Mouse (Mus musculus): Measurements from ENCODE around the gene Vmn1r192. TPM values are rescaled to one million over a fixed set of nuclear protein-coding genes. Genes with fewer than 3 reads are reported as not detected.
"Not testable (repeated sequence)": the region's sequence is repeated elsewhere in the genome, so short reads cannot be mapped to it uniquely, and the experiment has no call there.

Vmn1r192 gene
- not detected in 2 replicates for polyA plus RNA-seq (2015; fragmentation: Nextera tagmentation; extraction: Ambion mirVana)

DNA sequence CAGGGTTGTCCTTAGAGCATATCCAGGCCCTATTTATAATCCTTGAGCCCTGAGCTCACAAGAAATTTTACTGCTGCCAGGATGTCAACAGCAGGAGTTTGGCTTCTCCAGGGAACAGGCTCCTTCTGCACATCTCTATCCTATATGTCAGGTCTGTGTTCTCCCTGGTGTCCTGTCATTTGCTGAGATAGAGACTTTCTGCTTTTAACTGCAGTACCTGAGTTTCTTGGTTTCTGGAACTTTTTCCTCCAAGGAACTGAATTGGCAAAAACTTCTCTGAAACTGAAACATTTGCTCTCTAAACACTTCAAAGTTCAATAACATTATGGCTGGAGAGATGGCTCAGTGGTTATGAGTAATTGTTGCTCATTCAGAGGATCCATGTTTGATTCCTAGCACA lies at the start of gene Vmn1r192:
Gene Vmn1r192 (minus strand): TSS at position 101 of the 400 bp plus-strand sequence.
- no peak within 1 kb of the TSS for H3K4me3 ChIP-seq
- no peaks in the 10 kb centered on the region for H3K36me3 ChIP-seq (ENCODE audit: poor library complexity, severe bottlenecking)
- no peak for ATAC-seq
- H3K9ac ChIP-seq, result no peak within 1 kb of the TSS
- H3K27ac ChIP-seq, result no peak within 1 kb of the TSS
- H3K27me3 ChIP-seq, result no peaks in the 10 kb centered on the region
- no peaks in the 10 kb centered on the region for H3K9me3 ChIP-seq (replicated peaks)
- H3K4me2 ChIP-seq, result no peak within 1 kb of the TSS
- no peaks in the 10 kb centered on the region for H3K4me1 ChIP-seq

DNA sequence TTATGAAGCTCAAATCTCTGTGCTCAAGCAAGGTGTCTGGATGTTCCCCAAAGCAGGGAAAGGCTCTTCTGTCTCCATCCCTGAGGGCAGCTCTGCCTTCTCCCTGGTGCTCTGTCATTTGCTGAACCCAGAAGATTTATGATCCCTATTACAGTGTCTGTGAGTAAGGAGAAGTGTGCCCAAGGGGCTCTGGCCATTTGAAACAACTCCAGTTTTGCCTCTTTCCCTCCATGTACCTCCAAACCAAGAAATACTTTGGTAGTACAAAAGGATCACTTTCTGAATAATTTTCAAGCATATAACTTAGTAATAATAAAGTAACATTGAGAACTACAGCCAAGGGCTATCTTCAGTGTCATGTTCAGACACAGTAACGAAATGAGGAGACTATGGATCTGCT lies 32.1 kb upstream of the Vmn1r192 start, which contains the start of gene Vmn1r193:
Gene Vmn1r193 (minus strand): TSS at position 101 of the 400 bp plus-strand sequence.
- not testable (repeated sequence) for H3K9ac ChIP-seq; H3K27ac ChIP-seq; H3K4me1 ChIP-seq; H3K4me3 ChIP-seq; H3K9me3 ChIP-seq (replicated peaks); H3K27me3 ChIP-seq; ATAC-seq; H3K4me2 ChIP-seq; H3K36me3 ChIP-seq (ENCODE audit: poor library complexity, severe bottlenecking)
- 89% methylated on average over 1 of the region's 1 CpGs for WGBS

DNA sequence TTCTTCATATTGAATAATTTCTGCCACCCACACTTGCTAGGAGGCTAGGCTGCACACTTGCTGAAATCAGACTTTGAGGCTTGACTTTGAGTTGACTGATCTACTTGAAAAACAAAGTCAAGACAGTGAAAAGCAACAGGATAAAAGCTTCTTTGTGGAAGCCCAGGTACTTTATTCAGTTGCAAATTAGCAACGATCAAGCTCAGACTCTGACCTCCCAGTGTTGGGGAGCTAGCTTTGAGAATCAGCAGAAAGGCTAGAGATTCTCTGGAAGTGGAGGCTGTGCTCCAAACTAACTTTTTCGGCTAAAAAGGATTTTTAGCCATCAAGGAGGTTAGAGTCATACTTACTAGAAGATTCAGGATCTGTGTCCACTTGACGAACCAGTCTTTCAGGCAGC lies 1.8 kb upstream of the Vmn1r192 start:
- not testable (repeated sequence) for H3K36me3 ChIP-seq (ENCODE audit: poor library complexity, severe bottlenecking); H3K4me2 ChIP-seq; H3K9me3 ChIP-seq (replicated peaks); H3K4me1 ChIP-seq; ATAC-seq; H3K9ac ChIP-seq; H3K27ac ChIP-seq; H3K4me3 ChIP-seq; H3K27me3 ChIP-seq
- 61% methylated on average over 3 of the region's 3 CpGs for WGBS

DNA sequence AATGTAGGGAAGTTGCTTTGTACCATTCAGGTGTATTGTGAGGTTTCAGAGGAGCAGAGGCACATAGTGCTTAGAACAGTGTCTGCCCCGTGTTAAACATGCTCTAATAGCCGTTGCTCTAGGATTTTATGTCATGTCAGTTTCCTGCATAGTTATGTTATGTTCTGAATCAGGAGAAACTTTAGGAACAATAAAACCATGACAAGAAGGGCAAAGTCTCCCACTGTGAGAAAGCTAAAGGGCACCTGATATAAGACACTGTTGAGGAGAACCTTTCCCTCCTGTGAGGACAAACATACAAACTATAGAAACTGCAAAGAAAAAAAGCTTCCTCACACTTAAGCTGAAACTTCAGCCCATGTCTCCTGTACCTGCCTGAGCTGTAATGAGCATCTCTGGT lies 556 bp downstream of the Vmn1r192 start:
- 80% methylated on average over 2 of the region's 2 CpGs for WGBS
- no peak overlapping the region for H3K9ac ChIP-seq
- ATAC-seq, result no peak

DNA sequence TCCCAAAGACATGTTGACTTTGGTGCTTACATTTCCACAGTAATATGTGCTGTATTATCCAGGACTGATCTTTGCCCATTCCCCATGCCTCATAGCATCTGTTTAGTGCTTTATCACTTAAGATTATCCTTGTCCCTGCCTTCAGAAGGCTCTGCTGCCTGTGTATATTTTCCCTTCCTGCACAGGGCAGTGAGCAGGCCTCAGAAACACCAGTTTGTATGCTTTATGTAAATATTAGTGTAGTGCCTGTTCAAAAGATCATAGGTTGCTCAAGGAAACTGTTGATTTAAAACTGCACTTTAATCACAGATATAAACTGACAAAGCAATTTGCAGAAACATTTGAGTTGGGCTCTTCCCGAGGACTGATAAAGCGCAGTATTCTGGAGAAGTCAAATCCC lies 1.6 kb downstream of the Vmn1r192 start:
- Histone ChIP-seq H3K27ac (no peak overlapping the region), H3K4me2 (no peak overlapping the region), H3K36me3 (ENCODE audit: poor library complexity, severe bottlenecking) (no peaks in the 10 kb centered on the region), H3K9ac (no peak overlapping the region), H3K27me3 (no peaks in the 10 kb centered on the region), H3K4me3 (no peak overlapping the region), H3K9me3 (replicated peaks) (no peaks in the 10 kb centered on the region), H3K4me1 (no peaks in the 10 kb centered on the region)
- ATAC-seq, result no peak
- WGBS, result 91% methylated on average over 2 of the region's 2 CpGs

More for the DNA sequence above, 556 bp downstream of the Vmn1r192 start:
- Histone ChIP-seq H3K9me3 (replicated peaks) (no peaks in the 10 kb centered on the region), H3K4me3 (no peak overlapping the region), H3K27me3 (no peaks in the 10 kb centered on the region), H3K4me2 (no peak overlapping the region), H3K36me3 (ENCODE audit: poor library complexity, severe bottlenecking) (no peaks in the 10 kb centered on the region), H3K4me1 (no peaks in the 10 kb centered on the region), H3K27ac (no peak overlapping the region)

DNA sequence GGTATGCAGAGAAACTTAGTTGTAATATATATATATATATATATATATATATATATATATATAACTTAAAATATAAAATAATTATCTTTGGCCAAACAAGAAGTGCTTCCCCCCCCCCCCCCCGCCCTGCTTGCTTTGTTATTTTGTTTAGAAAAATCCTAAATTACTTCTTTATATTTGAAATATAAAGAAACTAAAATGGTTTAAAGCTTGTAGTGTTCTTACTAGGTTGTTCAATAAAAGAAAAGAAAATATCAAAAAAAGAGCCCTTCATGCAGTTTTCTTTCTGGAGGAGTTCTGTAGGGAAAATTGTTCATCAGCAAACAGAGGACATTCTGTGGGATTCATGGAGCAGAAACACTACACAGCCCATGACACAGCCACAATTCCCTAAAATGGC lies 7.1 kb downstream of the Vmn1r192 start, which contains the start of gene Vmn1r191:
Gene Vmn1r191 (minus strand): TSS at position 101 of the 400 bp plus-strand sequence.
- Histone ChIP-seq H3K4me3 (no peak within 1 kb of the TSS), H3K9me3 (replicated peaks) (no peaks in the 10 kb centered on the region), H3K9ac (no peak within 1 kb of the TSS), H3K4me2 (no peak within 1 kb of the TSS), H3K27ac (no peak within 1 kb of the TSS), H3K27me3 (no peaks in the 10 kb centered on the region), H3K4me1 (no peaks in the 10 kb centered on the region), H3K36me3 (ENCODE audit: poor library complexity, severe bottlenecking) (no peaks in the 10 kb centered on the region)
- 45% methylated on average over 1 of the region's 1 CpGs for WGBS
- no peak for ATAC-seq

DNA sequence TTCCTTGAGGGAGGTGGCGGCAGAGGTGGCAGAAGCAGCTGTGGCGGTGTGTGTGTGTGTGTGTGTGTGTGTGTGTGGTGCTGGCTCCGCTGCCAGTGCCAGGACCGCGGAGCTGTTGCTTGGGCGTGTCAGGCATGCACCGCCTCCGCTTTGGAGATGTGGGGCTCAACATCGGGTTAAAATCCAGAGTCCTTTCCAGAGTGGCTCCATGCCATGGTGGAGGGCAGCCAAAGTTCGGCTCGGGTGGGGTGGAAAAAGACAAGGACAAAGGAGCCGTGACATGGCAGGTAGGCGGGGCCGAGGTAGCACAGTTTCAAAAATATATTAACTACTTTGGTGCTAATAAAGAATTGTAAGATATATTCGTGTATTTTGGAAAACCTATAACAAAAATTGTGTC lies 22.5 kb downstream of the Vmn1r192 start:
- WGBS, result 94% methylated on average over 15 of the region's 15 CpGs
- Histone ChIP-seq H3K27me3 (no peaks in the 10 kb centered on the region), H3K9me3 (replicated peaks) (peaks cover 14% of the 10 kb centered on the region), H3K4me1 (no peaks in the 10 kb centered on the region), H3K4me2 (no peak overlapping the region), H3K9ac (no peak overlapping the region), H3K36me3 (ENCODE audit: poor library complexity, severe bottlenecking) (no peaks in the 10 kb centered on the region), H3K27ac (no peak overlapping the region), H3K4me3 (no peak overlapping the region)
- no peak for ATAC-seq

DNA sequence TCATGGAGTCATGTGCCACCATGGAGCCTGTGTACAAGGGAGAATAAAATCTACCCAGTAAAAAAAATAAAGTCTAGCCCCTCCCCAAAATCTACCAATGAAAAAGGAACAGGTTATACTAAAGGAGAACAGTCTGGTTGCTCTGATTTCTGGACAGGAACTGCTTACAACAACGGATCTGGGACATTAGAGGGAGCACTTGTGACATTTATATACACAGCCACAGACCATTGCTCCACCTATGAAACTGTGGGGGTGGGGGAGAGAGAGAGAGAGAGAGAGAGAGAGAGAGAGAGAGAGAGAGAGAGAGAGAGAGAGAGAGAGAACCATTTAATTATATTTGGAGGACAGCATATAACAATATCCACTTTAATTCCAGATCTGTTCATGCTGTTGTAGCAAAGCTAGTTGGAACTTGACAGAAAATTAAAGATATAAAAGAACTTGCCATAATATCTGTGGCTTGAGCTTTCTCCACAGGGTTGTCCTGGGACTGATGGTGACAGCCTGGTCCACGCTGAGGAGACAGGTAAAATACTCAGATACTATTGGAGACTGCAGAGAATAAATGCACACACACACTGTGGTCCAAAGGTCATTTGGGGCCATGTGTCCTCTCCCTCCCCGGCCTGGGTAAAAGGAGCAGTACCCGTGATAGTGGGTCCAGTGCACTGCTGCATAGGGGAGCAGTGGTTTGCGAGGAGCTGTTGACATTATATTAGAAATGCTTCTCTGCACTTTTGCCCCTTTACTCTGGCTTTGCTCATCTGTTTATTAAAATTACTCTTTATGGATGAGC lies 54.2 kb downstream of the Vmn1r192 start:
- not testable (repeated sequence) for H3K27ac ChIP-seq, H3K27me3 ChIP-seq
- 68% methylated on average over 4 of the region's 5 CpGs for WGBS

More for the DNA sequence above, 54.2 kb downstream of the Vmn1r192 start:
- not testable (repeated sequence) for H3K4me3 ChIP-seq; H3K36me3 ChIP-seq (ENCODE audit: poor library complexity, severe bottlenecking); H3K4me2 ChIP-seq; H3K4me1 ChIP-seq; H3K9ac ChIP-seq; H3K9me3 ChIP-seq (replicated peaks)
- peak; percentile 45; the same call in 1 of the 2 replicates for ATAC-seq

Small RNA genes within 50 kb of the gene (microRNA-seq; reads per million reads assigned to microRNA genes)
- gene Gm23282 (not detected), gene Gm25084 (not detected)

Other genes with a start within 250 kb of the Vmn1r192 start
- gene Zfp184, start 246.0 kb downstream of the Vmn1r192 start, polyA plus RNA-seq (2015; fragmentation: Nextera tagmentation; extraction: Ambion mirVana), result 25.4 and 29.2 TPM in 2 replicates
- 0.09 TPM in 1 of 2 replicates, not detected in the other for gene Pom121l2, start 209.9 kb downstream of the Vmn1r192 start, polyA plus RNA-seq (2015; fragmentation: Nextera tagmentation; extraction: Ambion mirVana)
- gene Prss16, start 181.4 kb downstream of the Vmn1r192 start, polyA plus RNA-seq (2015; fragmentation: Nextera tagmentation; extraction: Ambion mirVana), result not detected in 2 replicates
- gene Hist1h2ah, start 155.6 kb downstream of the Vmn1r192 start, polyA plus RNA-seq (2015; fragmentation: Nextera tagmentation; extraction: Ambion mirVana), result 2.8 and 10.7 TPM in 2 replicates
- gene Hist1h2bk, start 155.3 kb downstream of the Vmn1r192 start, polyA plus RNA-seq (2015; fragmentation: Nextera tagmentation; extraction: Ambion mirVana), result 7.5 and 10.3 TPM in 2 replicates
- 42.8 and 45.2 TPM in 2 replicates for gene Hist1h4i, start 149.8 kb downstream of the Vmn1r192 start, polyA plus RNA-seq (2015; fragmentation: Nextera tagmentation; extraction: Ambion mirVana)
- 60.3 and 62.0 TPM in 2 replicates for gene Hist1h2ag, start 148.2 kb downstream of the Vmn1r192 start, polyA plus RNA-seq (2015; fragmentation: Nextera tagmentation; extraction: Ambion mirVana)
- gene Hist1h2bj, start 147.9 kb downstream of the Vmn1r192 start, polyA plus RNA-seq (2015; fragmentation: Nextera tagmentation; extraction: Ambion mirVana), result 13.3 and 13.9 TPM in 2 replicates
- gene Vmn1r188, start 106.7 kb downstream of the Vmn1r192 start, polyA plus RNA-seq (2015; fragmentation: Nextera tagmentation; extraction: Ambion mirVana), result not detected in 2 replicates
- gene Vmn1r189, start 85.3 kb downstream of the Vmn1r192 start, polyA plus RNA-seq (2015; fragmentation: Nextera tagmentation; extraction: Ambion mirVana), result not detected in 2 replicates
- gene Vmn1r191, start 7.2 kb downstream of the Vmn1r192 start, polyA plus RNA-seq (2015; fragmentation: Nextera tagmentation; extraction: Ambion mirVana), result not detected in 2 replicates
- not detected in 2 replicates for gene Vmn1r193, start 32.0 kb upstream of the Vmn1r192 start, polyA plus RNA-seq (2015; fragmentation: Nextera tagmentation; extraction: Ambion mirVana)
- gene Vmn1r194, start 53.1 kb upstream of the Vmn1r192 start, polyA plus RNA-seq (2015; fragmentation: Nextera tagmentation; extraction: Ambion mirVana), result not detected in 2 replicates
- not detected in 2 replicates for gene Vmn1r195, start 79.4 kb upstream of the Vmn1r192 start, polyA plus RNA-seq (2015; fragmentation: Nextera tagmentation; extraction: Ambion mirVana)
- gene Vmn1r196, start 98.8 kb upstream of the Vmn1r192 start, polyA plus RNA-seq (2015; fragmentation: Nextera tagmentation; extraction: Ambion mirVana), result not detected in 2 replicates
- gene Vmn1r197, start 133.4 kb upstream of the Vmn1r192 start, polyA plus RNA-seq (2015; fragmentation: Nextera tagmentation; extraction: Ambion mirVana), result not detected in 2 replicates
- gene Vmn1r198, start 159.2 kb upstream of the Vmn1r192 start, polyA plus RNA-seq (2015; fragmentation: Nextera tagmentation; extraction: Ambion mirVana), result not detected in 2 replicates
- not detected in 2 replicates for gene Vmn1r199, start 188.7 kb upstream of the Vmn1r192 start, polyA plus RNA-seq (2015; fragmentation: Nextera tagmentation; extraction: Ambion mirVana)
- not detected in 2 replicates for gene Vmn1r200, start 199.2 kb upstream of the Vmn1r192 start, polyA plus RNA-seq (2015; fragmentation: Nextera tagmentation; extraction: Ambion mirVana)

Measured in forebrain, embryonic 13.5 days (tissue).